In the genomic region with DNA sequence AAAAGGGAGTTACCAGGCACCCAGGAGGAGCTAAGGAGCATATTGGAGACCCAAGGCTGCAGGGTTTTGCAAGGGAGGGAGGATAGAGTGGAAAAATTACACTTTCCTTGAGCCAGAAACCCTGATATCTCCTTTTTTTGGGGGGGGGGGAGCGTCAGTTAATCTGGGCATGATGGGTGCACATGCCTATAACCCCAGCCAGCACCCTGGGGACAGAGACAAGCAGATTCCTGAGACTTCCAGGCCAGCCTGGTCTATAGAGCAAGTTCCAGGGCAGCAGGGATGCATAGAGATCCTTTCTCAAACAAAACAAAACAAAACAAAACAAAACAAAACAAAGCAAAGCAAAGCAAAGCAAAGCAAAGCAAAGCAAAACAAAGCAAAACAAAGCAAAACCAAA, we compare ENCODE assay signal across 14 mouse cellular contexts. TPM values are rescaled to one million over a fixed set of nuclear protein-coding genes. Genes with fewer than 3 reads are reported as not detected.
DNase-seq lines count a peak whose midpoint lies in the region; ATAC-seq and TF ChIP-seq lines count a peak whose summit lies in the region.
"Had no signal": no experiment of that assay in that cellular context is flagged by ENCODE, and none has a peak within 500 bp of the region (broad histone marks: within the 10 kb centered on the region; RNA-seq: fewer than 3 reads in every experiment).

No protein-coding gene starts in this region.

- intact Hi-C loops in heart, adult 2 months (cut with DNase I): loop anchor here (2.0 kb wide), 2 partner anchors 75 to 77 kb away; partner anchors contain the start of gene Wnk1
- intact Hi-C loops in heart, postnatal 10 days (cut with DNase I): loop anchor here (2.0 kb wide), 2 partner anchors 33 to 79 kb away; no protein-coding TSS in a partner anchor
- intact Hi-C loops in left cerebral cortex, adult 2 months (cut with DNase I): loop anchor here (5.0 kb wide), 1 partner anchor 78 kb away; no protein-coding TSS in a partner anchor

- peak overlapping the region; percentile 44; the same call in 1 of the 2 replicates for H3K9ac ChIP-seq in heart, adult 2 months (ENCODE audit: low read depth, low read length)
- H3K9ac ChIP-seq in limb, embryonic 13.5 days: no peak overlapping the region; the same call in 1 of the 2 replicates
- H3K9ac ChIP-seq: forebrain, embryonic 13.5 days; liver, postnatal 0 days had no signal

- ATAC-seq in limb, embryonic 13.5 days (ENCODE audit: low FRiP score, low read depth): no peak
- no peak for ATAC-seq in activated CD4-positive, CD25-positive, alpha-beta regulatory T cell, adult 4 months
- ATAC-seq: forebrain, embryonic 13.5 days; liver, postnatal 0 days; midbrain, embryonic 16.5 days had no signal

- no peaks in the 10 kb centered on the region for H3K9me3 ChIP-seq in limb, embryonic 13.5 days
- H3K9me3 ChIP-seq: forebrain, embryonic 13.5 days had no signal

- WGBS in heart, adult 2 months: 31% methylated on average over 1 of the region's 1 CpGs
- 88% methylated on average over 1 of the region's 1 CpGs for WGBS in limb, embryonic 13.5 days

- H3K79me2 ChIP-seq in heart, adult 2 months (replicated peaks; ENCODE audit: control insufficient read depth, insufficient read depth, low read length): no peaks in the 10 kb centered on the region

- DNase-seq in heart, adult 2 months: no peak
- DNase-seq in heart, postnatal 10 days: no peak
- no peak for DNase-seq in left cerebral cortex, adult 2 months (ENCODE audit: extremely low spot score in 1 of 2, low spot score in 2 of 2)
- no peak for DNase-seq in left cerebral cortex, adult 9 months (ENCODE audit: low spot score in 2 of 2)
- DNase-seq in thymus, postnatal 4 days: no peak
- DNase-seq: liver, postnatal 0 days had no signal

- no peak for TF ChIP-seq POLR2A in heart, adult 2 months (IDR thresholded peaks at IDR 0.05; ENCODE audit: insufficient read depth, low read depth, low read length)
- TF ChIP-seq POLR2A in cortical plate, adult 2 months (IDR thresholded peaks at IDR 0.05; ENCODE audit: extremely low read depth, insufficient read depth, low read length): no peak

- TF ChIP-seq EP300 in heart, adult 2 months (IDR thresholded peaks at IDR 0.05; ENCODE audit: insufficient read depth, low read depth, low read length): no peak

- TF ChIP-seq CTCF in heart, adult 2 months (IDR thresholded peaks at IDR 0.05): no peak
- no peak for TF ChIP-seq CTCF in left cerebral cortex, adult 2 months (IDR thresholded peaks at IDR 0.05)
- TF ChIP-seq CTCF in cortical plate, adult 2 months (IDR thresholded peaks at IDR 0.05; ENCODE audit: extremely low read depth, insufficient read depth, low read length): no peak

- peaks cover 28% of the 10 kb centered on the region for H3K4me1 ChIP-seq in heart, adult 2 months (ENCODE audit: control insufficient read depth, insufficient read depth, low read length)
- peaks cover 6% of the 10 kb centered on the region for H3K4me1 ChIP-seq in cortical plate, adult 2 months (ENCODE audit: control insufficient read depth, insufficient read depth, low read length)
- peaks cover 29% of the 10 kb centered on the region for H3K4me1 ChIP-seq in limb, embryonic 13.5 days

- H3K36me3 ChIP-seq in heart, adult 2 months (ENCODE audit: control insufficient read depth, insufficient read depth, low read length): peaks cover 14% of the 10 kb centered on the region
- H3K36me3 ChIP-seq in limb, embryonic 13.5 days: no peaks in the 10 kb centered on the region

- H3K27ac ChIP-seq in heart, adult 2 months: peak overlapping the region; percentile 93
- peak overlapping the region; percentile 69 for H3K27ac ChIP-seq in left cerebral cortex, adult 2 months
- H3K27ac ChIP-seq in cortical plate, adult 2 months (ENCODE audit: insufficient read depth, low read length): 0 out of 2 replicates have a peak overlapping the region, but pooled peaks have one; percentile 21
- H3K27ac ChIP-seq in limb, embryonic 13.5 days: 0 out of 2 replicates have a peak overlapping the region, but pooled peaks have one; percentile 44
- H3K27ac ChIP-seq: forebrain, embryonic 13.5 days had no signal

- H3K4me2 ChIP-seq in limb, embryonic 13.5 days (replicated peaks): no peak overlapping the region
- H3K4me2 ChIP-seq: forebrain, embryonic 13.5 days had no signal

- H3K4me3 ChIP-seq in heart, adult 2 months: peak overlapping the region; percentile 28
- no peak overlapping the region for H3K4me3 ChIP-seq in left cerebral cortex, adult 2 months
- no peak overlapping the region for H3K4me3 ChIP-seq in cortical plate, adult 2 months (ENCODE audit: insufficient read depth, low read length)
- no peak overlapping the region for H3K4me3 ChIP-seq in limb, embryonic 13.5 days
- H3K4me3 ChIP-seq: forebrain, embryonic 13.5 days had no signal

- no peaks in the 10 kb centered on the region for H3K27me3 ChIP-seq in heart, adult 2 months (ENCODE audit: control insufficient read depth, insufficient read depth, low read length)
- H3K27me3 ChIP-seq in limb, embryonic 13.5 days: no peaks in the 10 kb centered on the region
- H3K27me3 ChIP-seq: forebrain, embryonic 13.5 days had no signal

RNA-seq across cellular contexts. Expression of gene Ninj2, which starts 21.1 kb away (rescaled TPM):
- not detected for total RNA-seq in heart, adult 2 months (2021)
- polyA plus RNA-seq in heart, adult 2 months (2012; rRNA removed): not detected in 2 replicates
- total RNA-seq in heart, postnatal 10 days (2021): not detected
- 1 to 10 TPM in 1 of 2 experiments, under 1 TPM in 1; 0.56 to 1.3 TPM for total RNA-seq in left cerebral cortex, adult 2 months (2021)
- 6.9 and 7.0 TPM in 2 replicates for polyA plus RNA-seq in cortical plate, adult 2 months (2012; rRNA removed)
- polyA plus RNA-seq in limb, embryonic 13.5 days (2015; fragmentation: Nextera tagmentation; extraction: Ambion mirVana): 0.96 and 0.98 TPM in 2 replicates
- 1 to 10 TPM; 2.3 to 2.9 TPM for polyA plus RNA-seq in activated CD4-positive, CD25-positive, alpha-beta regulatory T cell, adult 4 months (2017; shearing (Covaris generic))
- total RNA-seq: adrenal gland, adult 18-20 months; gastrocnemius, postnatal 4 days; MEL had no signal
- polyA plus RNA-seq: forebrain, embryonic 13.5 days; midbrain, embryonic 16.5 days had no signal

Comparison
In these comparisons a context has a peak if more than half of its experiments do, and no peak if none do; other contexts are left out.
1. H3K27ac ChIP-seq: peak in every context shown above with its lines; median percentile 93 in heart, adult 2 months; 69 in left cerebral cortex, adult 2 months; 44 in limb, embryonic 13.5 days; 21 in cortical plate, adult 2 months.